Mouse (Mus musculus) cerebellum, adult 9-11 months (tissue): ENCODE data around the gene Nrxn3.

ENCODE experiments used
- DNase-seq: peaks from one replicate; pipeline ENCODE4 v3.0.0; 2022

Nrxn3 gene

DNA sequence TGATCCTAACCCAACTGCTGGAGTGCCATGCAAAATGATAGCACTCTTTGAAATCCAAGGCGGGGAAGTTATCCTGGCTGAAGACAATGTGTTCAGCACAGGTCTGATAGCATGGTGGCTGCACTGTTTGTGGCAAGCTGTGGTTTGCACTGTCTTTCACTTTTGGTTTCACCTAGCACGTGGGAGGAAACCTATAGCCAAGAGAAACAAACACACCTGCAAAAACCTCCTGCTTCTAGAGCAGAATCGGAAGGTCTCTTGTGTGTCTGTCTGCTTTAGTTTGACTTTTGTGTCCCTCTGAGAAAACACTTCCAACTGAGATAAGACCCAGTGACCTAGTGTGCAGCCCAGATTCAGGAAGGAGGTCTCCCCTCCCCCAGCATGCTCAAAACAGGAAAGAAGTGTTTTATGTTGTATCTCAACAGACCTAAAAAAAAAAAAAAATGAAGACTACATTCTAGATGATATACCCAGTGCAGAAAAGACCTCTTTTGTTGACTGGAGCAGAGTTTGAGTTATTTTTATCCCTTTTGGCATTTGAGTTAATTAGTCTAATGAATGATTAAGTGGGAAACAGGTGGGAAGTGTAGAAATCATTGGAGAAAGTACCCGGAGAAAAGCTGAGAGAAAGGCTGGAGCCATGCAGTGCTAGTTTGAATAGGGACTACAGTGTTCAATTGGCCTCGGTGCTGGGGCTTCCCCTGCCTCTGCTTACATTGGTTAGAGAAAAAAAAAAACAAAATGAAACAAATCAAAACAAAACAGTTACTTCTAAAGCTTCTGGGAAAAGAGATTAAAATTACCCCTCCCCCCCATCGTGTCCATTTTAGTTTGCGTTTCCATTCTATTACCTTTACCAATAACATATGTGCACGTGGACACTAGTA lies 996.8 kb downstream of the Nrxn3 start:
- DNase-seq: no peak

DNA sequence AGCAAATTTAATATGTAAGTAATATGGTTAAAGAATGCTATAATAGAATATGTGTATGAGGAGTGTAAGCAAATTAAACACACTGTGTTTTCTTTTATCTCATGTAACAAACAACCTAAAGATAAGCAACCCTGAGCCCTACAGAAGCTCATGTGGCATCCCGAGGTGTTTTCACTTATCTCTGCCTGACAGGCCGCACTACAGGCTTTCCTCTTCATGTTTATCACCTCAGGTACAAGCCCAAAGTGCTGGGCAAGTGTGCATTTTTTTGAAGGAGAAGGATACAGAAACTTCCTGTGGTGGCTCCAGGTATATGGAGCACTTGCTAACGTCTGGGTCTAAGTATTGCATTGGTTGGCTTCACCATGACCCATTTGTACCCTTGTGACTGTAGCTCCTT lies 998.3 kb downstream of the Nrxn3 start:
- no peak for DNase-seq

DNA sequence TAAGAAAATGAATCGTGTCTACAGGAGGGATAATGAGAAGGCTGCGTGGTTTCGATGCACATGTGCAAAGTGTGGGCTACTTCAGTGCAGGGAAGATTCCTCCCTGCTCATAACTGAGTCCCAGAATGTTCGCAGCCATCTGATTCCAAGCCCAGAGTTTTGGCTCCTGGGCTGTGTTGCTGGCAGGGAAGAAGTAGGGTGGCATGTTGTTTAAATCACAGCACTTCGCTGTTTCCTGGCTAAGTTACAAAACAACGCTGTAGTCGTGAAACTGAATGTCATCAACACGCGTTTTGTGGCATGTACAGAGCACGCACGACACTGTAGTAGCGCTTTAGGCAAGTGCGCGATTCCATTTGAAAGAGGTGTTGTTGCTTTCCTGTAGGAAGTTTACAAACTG lies 999.8 kb downstream of the Nrxn3 start:
- DNase-seq: peak; percentile 31

DNA sequence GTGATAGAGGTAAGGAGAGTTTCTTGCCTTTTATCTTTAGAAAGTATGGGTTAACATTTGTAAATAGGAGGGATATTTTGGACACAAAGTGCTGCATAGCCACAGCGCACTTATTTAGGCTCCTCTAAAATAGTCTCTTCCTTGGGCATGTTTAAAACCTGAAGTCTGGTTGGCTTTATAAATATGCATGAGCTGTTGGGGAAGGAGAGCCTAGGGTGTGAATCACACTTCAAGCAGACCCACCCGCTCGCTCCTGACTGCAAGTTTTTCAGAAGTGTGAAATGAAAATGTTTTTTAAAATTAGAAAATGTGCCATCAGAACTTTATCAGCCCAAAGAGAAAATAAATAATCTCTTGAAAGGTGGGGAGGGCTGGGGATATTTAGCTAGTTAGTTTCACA lies 1001.4 kb downstream of the Nrxn3 start:
- DNase-seq: no peak

DNA sequence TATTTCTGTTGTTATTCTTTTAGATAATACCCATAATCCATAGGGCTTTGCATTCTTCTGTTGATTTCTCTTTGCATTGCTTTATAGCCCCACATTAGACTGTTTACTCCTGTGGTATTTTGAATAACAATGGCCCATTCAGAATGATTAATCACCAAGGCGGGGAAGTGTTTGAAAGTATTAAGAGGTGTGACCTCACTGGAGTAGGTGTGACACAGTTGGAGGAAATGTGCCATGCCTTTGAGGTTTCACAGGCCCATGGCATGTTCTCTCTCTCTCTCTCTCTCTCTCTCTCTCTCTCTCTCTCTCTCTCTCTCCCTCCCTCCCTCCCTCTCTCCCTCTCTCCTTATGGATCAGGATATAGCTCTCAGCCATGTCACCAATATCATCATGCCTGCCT lies 1019.6 kb downstream of the Nrxn3 start:
- DNase-seq: no peak

DNA sequence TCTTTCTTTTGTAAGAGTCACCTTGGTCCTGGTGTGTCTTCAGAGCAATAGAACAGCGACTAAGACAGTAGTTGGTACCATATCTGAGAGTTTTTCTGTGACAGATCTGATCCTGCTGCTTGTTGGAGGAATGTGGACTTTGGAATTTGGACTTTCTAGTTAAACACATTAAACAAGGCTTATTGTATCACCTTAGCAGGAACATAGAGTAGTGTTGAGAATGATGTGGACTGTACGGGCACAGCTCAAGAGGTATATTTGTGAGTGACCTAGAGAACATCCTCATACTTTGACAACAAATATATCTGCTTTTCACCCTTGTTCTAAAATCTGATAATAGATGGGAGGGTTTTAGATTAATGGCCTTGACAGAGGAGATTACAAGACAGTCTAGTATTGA lies 1020.1 kb downstream of the Nrxn3 start:
- no peak for DNase-seq

DNA sequence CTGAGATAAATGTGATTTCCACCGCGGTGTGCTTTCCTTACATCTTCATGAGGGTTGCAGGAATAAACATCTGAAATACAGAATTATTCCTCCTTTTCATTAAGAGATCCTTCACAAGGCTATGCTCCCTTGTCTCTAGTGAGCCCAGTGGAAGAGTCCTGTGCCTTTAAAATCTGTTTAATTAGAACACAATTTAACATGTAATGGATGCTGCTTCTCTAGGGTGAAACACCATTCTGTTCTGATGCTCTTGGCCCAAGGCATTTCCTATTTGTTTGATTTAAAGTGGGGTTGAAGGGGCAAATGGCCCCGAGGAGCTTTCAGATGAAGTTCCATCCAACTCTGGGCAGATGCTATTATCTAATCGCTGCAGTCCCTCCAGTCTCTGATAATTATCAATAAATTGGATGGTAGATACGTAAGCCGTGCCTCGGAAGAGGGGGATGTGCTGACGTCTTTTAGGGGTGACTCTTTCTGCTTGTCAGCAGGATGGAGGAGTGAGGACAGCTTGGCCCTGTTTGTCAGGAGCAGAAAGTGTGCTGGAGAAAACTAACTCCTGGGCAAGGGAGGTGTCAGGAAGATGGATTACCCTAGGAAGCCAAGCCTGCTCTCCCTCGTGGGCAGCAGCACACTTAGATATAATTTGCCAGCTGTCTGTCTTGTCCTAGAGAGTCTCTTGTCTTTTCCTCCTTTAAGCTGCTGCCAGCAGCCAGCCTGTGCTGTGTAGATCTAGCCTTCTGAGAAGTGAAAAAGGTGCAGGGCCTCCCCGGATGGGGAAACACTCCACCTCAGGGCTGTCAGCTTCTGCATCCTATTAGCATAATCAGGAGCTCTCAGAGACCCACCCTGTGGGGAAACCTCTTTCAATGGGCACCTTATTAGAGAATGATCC lies 1041.8 kb downstream of the Nrxn3 start:
- no peak for DNase-seq

DNA sequence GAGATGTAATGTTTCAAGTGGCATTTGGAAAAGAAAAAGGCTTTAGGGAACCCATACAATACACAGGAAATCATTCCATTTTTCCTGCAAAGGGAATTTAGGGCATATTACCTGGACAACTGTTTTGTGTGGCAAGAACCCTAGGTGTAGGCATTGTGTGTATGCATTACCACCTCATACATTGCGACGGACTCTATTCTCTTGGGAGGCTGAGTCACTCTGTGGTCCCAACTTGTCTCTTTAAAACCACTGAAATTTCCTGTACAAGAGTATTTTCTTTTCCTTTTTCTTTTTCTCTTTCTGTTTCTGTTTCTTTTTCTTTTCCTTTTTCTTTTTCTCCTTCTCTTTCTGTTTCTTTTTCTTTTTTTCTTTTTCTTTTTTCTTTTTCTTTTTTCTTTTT lies 1042.5 kb downstream of the Nrxn3 start:
- no peak for DNase-seq

DNA sequence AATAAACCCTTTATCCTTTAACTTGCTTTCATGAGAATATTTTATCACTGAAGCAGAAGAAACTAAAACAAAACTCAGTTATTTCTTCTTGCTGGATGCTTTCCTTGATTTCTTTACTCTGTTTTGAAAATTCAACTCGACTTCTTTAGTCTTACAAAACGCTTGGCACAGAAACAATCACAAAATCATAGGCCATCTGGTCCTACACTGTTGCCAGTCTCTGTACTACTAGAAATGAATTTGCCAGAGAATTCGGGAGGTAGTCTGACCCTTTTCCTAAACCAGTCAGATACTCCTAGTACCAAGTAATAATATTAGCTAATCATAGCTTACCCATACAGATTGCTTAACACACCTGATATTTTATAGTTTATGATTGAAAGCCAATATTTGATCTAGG lies 1066.1 kb downstream of the Nrxn3 start:
- peak; percentile 87 for DNase-seq

DNA sequence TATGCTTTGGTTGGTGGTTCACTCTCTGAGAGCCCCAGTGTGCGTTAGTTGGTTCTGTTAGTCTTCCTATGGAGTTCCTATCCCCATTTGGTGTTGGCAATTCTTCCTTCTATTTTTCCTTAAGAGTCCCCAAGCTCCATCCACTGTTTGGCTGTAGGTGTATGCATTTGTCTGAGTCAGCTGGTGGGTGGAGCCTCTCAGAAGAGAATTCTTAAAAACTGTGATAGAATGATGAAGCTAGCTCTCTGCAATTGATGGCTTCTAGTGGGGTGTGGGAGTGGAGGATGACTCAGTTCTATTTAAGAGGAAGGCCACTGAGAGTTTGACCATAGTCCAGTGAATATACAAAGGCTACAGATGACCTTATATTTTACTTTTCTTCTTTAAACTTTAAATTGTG lies 1067.3 kb downstream of the Nrxn3 start:
- DNase-seq: no peak

DNA sequence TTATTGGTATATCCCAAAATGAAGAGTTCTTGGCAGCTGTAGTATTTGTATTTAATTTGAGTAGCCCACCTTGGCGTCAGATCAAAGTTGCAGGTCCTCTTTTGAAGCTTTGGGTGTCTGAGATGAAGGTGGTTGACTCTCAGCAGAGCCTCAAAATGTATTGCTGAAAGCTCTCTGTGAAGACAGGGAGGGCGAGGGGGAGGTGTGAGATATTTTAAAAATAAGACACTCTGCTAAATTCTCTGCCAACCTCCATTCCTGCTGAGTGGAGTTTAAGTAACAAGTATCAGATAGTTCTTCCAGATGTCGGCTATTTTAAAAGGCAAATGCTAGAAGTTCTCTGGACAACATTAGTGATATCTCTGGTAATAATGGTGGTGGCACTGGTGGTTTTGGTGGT lies 1069.2 kb downstream of the Nrxn3 start:
- DNase-seq: no peak

DNA sequence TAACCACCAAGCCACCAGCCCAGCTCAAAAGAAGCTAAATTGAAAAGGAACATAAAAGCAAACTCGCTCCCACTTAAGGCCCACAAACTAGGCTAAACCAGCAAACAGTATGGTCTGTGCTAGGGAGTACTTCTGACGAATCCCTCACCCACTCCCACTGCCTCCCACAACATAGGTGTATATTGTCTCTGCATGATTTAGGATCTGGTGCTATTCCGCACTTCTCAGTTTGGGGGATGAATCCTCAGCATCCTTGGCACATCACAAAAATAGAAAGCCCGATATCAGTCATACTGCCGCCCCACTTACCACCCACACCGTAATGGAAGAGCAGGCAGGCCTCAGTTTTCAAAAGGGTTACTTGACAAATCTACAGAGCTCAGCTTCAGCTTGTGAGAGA lies 1072.1 kb downstream of the Nrxn3 start:
- no peak for DNase-seq

DNA sequence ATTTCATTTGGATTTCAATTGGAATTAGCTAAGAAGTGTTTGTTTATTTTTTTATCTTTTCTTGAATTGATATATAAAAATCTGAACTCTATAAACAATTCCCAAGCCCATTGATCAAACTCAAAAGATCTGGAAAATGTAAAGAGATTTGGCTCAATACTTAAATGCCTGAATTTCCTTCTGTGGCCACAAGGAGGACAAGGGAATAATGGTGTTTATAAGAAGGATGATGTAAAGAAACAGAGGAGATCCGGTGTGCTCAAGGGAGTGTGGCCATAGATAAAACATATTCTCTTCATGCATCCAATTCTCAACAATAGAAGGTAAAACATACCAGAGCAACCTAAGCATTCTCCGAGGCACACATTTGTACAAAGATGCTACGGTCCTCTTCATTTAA lies 1085.5 kb downstream of the Nrxn3 start:
- no peak for DNase-seq

DNA sequence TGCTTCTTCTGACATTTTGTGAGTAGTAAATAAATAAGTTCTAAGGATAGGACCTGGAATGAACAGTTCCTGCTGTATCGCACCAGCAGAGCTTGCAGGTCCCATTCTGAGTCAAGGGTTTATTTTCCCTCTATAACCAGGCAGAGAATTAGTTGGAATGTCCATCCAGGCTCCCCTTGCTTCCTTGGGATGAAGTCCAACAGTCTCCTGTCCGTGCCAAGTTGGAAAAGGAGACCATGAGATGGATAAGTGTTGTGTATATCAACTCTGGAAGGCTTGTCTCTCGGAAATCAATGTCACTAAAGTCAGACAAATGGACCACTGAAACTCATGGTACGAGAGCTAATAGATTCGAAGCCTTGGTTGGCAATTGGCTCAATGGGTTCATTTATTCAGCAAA lies 1087.5 kb downstream of the Nrxn3 start:
- DNase-seq: peak; percentile 63

DNA sequence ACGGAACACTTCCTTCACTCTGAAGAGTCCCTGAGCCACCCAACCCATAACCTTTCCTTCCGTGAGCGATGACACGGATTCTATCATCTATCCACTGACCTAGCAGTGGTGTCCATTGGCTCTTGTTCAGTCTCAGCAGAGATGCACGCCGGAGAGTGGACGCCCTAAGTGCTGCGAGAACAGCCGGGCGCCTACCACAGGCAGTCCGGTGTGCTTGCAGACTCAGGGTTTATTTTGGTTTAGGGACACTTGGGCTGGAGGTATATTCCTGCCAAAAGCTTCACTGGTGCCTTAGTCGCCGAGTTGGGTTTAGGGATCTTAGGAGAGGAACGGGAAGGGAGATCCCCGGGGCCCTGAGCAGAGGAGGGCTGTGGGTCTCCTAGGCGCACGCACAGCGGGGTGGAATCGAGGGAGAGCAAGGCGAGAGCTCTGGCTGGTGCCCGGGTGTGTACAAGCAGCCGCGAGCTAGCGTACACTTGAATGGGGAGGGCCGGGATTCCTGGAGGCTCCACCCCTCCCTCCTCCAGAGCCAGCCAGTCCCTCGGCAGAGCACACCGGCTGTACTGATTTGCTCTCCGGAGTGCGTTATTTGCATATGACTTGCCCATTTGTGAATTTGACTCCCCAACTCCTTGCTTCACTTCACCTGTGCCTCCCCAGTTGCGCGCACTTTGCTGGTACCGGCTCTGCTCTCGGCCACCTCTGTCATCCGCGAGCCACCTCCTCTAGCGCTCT lies 1089.3 kb downstream of the Nrxn3 start:
- peak; percentile 96 for DNase-seq

DNA sequence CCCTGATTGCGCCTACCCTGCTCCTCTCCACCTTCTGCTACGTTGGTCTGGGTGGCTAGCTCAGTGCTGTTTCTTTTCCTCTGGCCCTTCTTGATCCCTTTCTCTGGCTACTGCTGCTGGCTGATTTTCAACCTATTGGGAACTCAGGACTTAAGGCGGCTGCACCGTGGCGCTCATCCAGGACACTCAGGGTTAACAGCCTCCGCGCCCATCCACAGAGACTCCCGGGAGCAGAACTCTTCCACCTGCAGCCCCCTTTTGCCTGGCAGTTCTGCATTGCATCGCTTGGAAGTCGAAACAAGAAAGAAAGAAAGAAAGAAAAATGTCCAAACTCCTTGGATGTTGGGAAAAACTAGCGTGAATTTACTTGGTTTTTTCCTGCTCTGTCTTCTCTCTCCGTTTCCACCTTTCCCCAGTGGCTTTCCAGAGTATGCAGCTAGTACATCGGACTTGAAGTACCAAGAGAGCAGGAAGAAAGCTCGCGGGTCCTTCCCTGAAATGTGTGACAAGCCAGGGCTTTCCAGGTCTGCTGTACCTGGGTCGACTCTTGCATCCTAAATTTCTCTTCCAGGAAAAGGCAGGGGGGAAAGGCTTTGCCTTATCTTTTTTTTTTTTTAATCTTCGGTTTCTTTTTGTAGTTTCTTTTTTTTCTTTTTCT lies 1090.0 kb downstream of the Nrxn3 start:
- peak; percentile 36 for DNase-seq

DNA sequence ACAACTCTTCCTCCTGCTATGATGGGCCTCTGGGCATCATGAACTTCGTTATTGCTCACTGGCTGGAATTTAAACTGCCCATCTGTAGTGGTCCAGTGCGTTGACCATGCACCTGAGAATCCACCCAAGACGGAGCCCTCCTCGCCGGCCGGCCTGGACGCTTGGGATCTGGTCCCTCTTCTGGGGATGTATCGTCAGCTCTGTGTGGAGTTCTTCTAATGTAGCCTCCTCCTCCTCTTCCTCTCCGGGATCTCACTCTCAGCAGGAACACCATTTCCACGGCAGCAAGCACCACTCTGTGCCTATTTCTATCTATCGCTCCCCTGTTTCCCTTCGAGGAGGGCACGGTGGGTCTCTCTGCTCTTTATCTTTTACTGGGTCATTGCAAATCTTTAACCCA lies 1090.6 kb downstream of the Nrxn3 start:
- peak; percentile 66 for DNase-seq

DNA sequence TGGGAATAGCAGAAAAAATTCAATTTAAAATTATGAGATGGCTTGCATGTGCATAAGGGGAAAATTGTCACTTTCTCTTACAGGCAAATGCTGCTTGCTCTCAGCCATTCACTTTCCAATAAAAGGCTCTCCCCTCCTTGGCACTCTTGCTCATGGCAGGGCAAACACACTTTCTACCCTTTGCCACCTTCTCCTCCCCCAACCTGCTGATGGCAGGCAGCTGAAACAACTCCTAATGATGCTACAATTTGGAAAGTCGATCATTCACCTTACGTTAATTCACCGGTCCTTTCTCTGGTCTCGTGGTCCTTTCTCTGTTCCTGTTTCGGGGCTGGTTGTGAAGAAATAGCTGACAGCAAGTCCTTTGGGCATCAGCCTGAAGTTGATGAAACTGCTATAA lies 1091.0 kb downstream of the Nrxn3 start:
- DNase-seq: peak; percentile 42

DNA sequence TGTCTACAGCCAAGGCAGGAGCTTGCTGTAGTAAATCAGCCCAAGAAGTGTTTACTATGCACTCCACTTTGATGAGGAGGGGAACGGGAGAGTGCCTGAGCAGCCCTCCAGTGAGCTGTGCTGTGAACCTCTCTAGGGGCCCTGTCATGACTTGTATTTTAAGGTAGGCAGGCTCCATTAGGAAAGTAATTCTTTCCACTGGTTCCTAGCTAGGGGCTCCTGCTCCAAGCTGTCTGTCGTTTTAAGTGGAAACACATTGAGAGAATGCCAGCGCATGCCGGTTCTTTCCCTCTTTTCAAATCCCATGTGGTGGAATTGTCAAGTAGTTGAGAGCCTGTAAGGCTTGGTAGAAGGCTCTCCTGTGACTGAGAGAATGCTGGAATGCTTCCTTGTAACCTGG lies 1091.9 kb downstream of the Nrxn3 start:
- DNase-seq: peak; percentile 51

DNA sequence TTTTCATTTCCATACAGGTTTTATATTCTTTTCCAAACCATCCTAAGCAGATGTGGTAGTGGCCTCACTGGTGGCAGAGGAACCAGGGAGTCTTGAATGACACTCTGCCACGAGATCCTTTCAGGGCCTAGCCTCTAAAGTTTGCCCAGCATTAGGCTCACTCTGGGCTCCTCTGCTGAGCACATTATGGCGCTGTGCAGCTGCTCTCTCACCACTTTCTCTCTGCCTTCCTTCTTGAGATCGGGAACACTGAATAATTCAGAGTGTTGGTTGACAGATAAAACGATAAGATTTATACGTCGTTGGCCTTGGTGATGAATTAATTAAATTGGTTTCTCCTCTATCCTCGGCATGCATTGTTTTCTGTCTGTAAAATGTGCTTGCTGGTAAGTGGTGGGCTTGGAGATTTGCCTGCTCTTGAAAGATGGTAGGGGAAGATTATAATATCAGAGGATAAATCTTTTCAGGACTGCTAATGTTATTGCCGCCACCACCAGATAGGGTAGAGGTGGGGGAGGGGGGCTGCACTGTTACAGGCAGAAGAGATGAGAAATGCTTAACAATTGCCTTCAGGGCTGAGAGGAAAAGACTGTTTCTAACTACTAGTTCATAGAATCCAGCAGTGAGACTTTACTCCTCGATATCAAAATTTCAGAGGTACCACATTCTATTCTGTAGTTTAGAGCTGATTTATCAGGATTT lies 1094.5 kb downstream of the Nrxn3 start:
- DNase-seq: no peak

DNA sequence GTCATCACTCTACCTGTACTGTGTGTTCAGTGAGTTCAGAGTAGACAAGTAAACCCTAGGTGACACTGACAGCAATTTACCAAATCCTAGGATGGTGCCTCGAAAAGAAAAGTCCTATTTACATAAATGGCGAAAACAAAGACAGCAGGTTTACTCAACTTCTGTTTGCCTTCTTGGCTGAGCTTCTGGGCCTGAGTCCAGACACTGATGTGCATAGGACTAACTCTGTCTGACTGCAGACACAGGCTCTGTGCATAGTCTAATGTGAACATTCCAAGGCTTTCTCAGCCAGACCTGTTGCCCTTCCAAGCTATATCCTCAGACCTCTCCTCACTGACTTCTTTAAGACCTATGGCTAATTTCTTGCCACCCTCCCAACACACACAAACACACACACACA lies 1095.5 kb downstream of the Nrxn3 start:
- peak; percentile 71 for DNase-seq

DNA sequence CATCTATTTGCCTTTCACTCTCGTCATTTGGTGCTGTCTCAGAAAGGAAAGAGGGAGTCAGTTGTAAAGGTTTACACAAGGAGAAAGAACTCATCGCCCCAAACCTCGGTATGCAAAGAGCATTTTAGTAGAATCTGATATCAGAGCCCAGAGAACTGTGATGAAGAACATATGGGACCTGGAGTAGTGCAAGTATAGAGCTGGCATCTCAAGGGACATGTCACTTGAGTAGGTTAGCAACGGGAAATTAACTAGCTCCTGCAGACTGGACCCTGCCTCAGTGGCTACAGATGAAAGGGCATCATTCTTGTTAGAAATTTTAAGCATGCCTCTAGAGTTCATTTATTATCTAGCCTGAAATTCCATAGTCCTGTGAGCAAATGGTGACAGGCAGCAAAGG lies 1099.5 kb downstream of the Nrxn3 start:
- DNase-seq: no peak
